Mouse (Mus musculus) myocyte (in vitro differentiated cells): Measurements from ENCODE around the gene Bet1. TPM values are rescaled to one million over a fixed set of nuclear protein-coding genes. Genes with fewer than 3 reads are reported as not detected.

Experiments
- H3K27me3 ChIP-seq: one replicate; pipeline ENCODE4 v1.6.1; 2011; ENCODE audit not compliant: control insufficient read depth, insufficient read depth, insufficient read length
- H3K36me3 ChIP-seq: one replicate; pipeline ENCODE4 v1.6.1; 2011; ENCODE audit not compliant: control insufficient read depth, insufficient read depth
- H3K4me2 ChIP-seq: one replicate; pipeline ENCODE4 v1.6.1; 2011; ENCODE audit warnings: low read depth, control low read depth
- H3K4me3 ChIP-seq: one replicate; pipeline ENCODE4 v1.5.1; 2011; ENCODE audit warnings: mild to moderate bottlenecking, control low read depth, moderate library complexity
- H3K79me2 ChIP-seq: one replicate; pipeline ENCODE4 v1.6.1; 2011; ENCODE audit not compliant: control insufficient read depth, insufficient read depth
- H3ac ChIP-seq: one replicate; pipeline ENCODE4 v1.6.1; 2011; ENCODE audit not compliant: control insufficient read depth, insufficient read length
- CEBPB ChIP-seq: IDR thresholded peaks from 2 replicates; pipeline ENCODE4 v1.6.1; 2011; ENCODE audit warnings: mild to moderate bottlenecking, moderate library complexity; ENCODE audit not compliant: poor library complexity, insufficient read depth, severe bottlenecking
- E2F4 ChIP-seq: IDR thresholded peaks from one replicate; pipeline ENCODE4 v1.6.1; 2011; ENCODE audit warnings: mild to moderate bottlenecking, control low read depth, moderate library complexity; ENCODE audit not compliant: insufficient read depth
- MAX ChIP-seq: IDR thresholded peaks from one replicate; pipeline ENCODE4 v1.6.1; 2011; ENCODE audit warnings: low read depth, mild to moderate bottlenecking, control low read depth
- MYOD1 ChIP-seq, 3 experiments: IDR thresholded peaks; one replicate each; pipeline ENCODE4 v1.6.1; 2011; ENCODE audit warnings: control low read depth in 2 of 3, low read depth in 2 of 3, mild to moderate bottlenecking in 2 of 3, moderate library complexity in 1 of 3; ENCODE audit not compliant: insufficient read length in 2 of 3, control insufficient read depth in 1 of 3
- MYOG ChIP-seq, 3 experiments: IDR thresholded peaks; one replicate each; pipeline ENCODE4 v1.6.1; 2011; ENCODE audit warnings: control low read depth in 2 of 3, low read depth in 2 of 3, mild to moderate bottlenecking in 2 of 3; ENCODE audit not compliant: insufficient read length in 2 of 3, control insufficient read depth in 1 of 3, insufficient read depth in 1 of 3
- POLR2A ChIP-seq: IDR thresholded peaks from one replicate; pipeline ENCODE4 v1.6.1; 2011; ENCODE audit warnings: low read depth, mild to moderate bottlenecking, control low read depth, moderate library complexity; ENCODE audit not compliant: insufficient read length
- POLR2AphosphoS2 ChIP-seq: IDR thresholded peaks from one replicate; pipeline ENCODE4 v1.6.1; 2011; ENCODE audit warnings: low read depth, control low read depth; ENCODE audit not compliant: insufficient read length
- REST ChIP-seq: IDR thresholded peaks from one replicate; pipeline ENCODE4 v1.6.1; 2011; ENCODE audit warnings: mild to moderate bottlenecking, control low read depth, moderate library complexity; ENCODE audit not compliant: insufficient read depth, insufficient read length
- SRF ChIP-seq: IDR thresholded peaks from one replicate; pipeline ENCODE4 v1.6.1; 2011; ENCODE audit warnings: low read depth; ENCODE audit not compliant: control insufficient read depth, insufficient read length
- TCF12 ChIP-seq: IDR thresholded peaks from one replicate; pipeline ENCODE4 v1.6.1; 2011; ENCODE audit warnings: mild to moderate bottlenecking, control low read depth; ENCODE audit not compliant: poor library complexity, insufficient read depth, severe bottlenecking
- TCF3 ChIP-seq: IDR thresholded peaks from one replicate; pipeline ENCODE4 v1.6.1; 2011; ENCODE audit warnings: low read depth, control low read depth; ENCODE audit not compliant: insufficient read length
- USF1 ChIP-seq: IDR thresholded peaks from one replicate; pipeline ENCODE4 v1.6.1; 2011; ENCODE audit warnings: low read depth, mild to moderate bottlenecking, control low read depth, moderate library complexity
- polyA plus RNA-seq: library from polyadenylated mRNA; unstranded; fragments of >200 nt; fragmentation: generic; extraction: Trizol; gene quantifications from one replicate; pipeline ENCODE4 v1.2.1, GENCODE M21; 2012; ENCODE audit warnings: missing spikeins

Bet1 gene
- polyA plus RNA-seq = 23.6 TPM

DNA sequence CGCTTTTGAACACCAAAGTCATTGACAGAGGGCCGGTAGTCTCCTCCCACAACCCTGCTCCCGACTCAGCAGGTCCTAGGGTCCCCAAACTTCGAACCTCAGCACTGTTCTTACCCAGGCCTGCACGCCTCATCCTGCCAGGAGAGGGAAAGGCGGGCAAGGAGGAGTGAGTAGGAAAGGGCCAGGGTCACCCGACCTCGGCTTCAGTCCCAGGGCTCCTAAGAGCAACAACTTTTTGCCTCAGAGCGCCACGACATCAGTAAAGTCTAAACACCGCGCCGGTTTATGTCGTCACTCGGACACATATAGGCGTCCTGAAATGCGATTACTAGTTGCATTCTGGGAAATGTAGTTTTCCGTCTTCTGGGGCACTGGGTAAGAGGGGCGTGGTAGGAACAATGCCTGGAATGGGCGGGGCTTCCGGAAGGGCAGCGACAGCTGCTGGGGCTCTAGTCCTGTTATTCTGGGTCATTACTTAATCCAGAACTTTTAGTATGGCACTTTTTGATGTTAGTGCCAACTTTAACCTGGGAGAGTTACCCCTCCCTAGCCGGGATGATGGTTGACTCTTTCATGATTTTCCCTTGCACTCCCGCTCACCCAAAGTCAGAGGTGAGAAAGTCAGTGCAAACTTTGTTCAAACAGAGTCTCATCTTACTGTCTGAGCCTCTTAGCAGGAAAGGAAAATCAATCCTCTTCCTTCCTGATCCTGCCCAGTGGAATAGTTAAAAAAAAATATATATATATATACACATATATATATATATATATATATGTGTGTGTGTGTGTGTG, at the start of gene Bet1:
Gene Bet1 (minus strand): TSS at position 310 of the 792 bp plus-strand sequence.
- Histone ChIP-seq H3K36me3 (no peaks in the 10 kb centered on the region), H3K79me2 (peaks cover 8% of the 10 kb centered on the region), H3K4me2 (peak within 1 kb of the TSS; percentile 91), H3K4me3 (peak within 1 kb of the TSS; percentile 30), H3ac (peak within 1 kb of the TSS; percentile 57), H3K27me3 (no peaks in the 10 kb centered on the region)
- TF ChIP-seq MAX = no peak
- TF ChIP-seq POLR2A = peak; percentile 54
- TF ChIP-seq POLR2AphosphoS2 = no peak
- no peak for TF ChIP-seq CEBPB
- no peak for TF ChIP-seq REST
- TF ChIP-seq TCF3 = no peak
- TF ChIP-seq USF1 = no peak
- TF ChIP-seq MYOG (IDR thresholded peaks at IDR 0.05; ENCODE audit: control insufficient read depth in 1 of 3, insufficient read depth in 1 of 3, insufficient read length in 2 of 3, low read depth in 2 of 3) = peak in 2 of 3 experiments; percentile 74 to 81
- peak; percentile 83 for TF ChIP-seq SRF
- TF ChIP-seq TCF12 = peak; percentile 58
- peak; percentile 21 for TF ChIP-seq E2F4
- peak; percentile 97 to 99 (median 98) for TF ChIP-seq MYOD1 (IDR thresholded peaks at IDR 0.05; ENCODE audit: control insufficient read depth in 1 of 3, insufficient read length in 2 of 3, low read depth in 2 of 3)

DNA sequence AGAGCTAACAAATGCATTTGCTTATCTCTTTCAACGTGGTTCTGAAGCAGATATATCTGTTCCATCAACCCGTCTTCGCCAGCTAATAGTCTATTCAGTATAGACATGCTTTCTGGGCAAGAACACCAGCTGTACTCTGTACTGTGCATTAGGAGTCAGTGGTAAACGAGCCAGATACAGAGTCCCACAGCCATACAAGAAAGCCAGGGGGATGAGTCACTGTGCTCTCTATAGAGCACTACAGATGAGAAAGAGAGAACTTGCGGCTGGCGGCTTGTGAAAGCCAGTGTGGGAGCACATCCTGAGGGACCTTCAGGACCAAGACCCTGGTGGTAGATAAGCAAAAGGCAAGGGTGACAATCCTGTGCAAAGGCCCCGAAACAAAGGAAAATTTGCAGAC, 45.5 kb upstream of the Bet1 start:
- Histone ChIP-seq H3ac (no peak overlapping the region), H3K36me3 (no peaks in the 10 kb centered on the region), H3K4me2 (no peak overlapping the region), H3K27me3 (no peaks in the 10 kb centered on the region), H3K79me2 (no peaks in the 10 kb centered on the region), H3K4me3 (no peak overlapping the region)
- TF ChIP-seq SRF (no peak), MAX (no peak), E2F4 (no peak), TCF3 (no peak)

DNA sequence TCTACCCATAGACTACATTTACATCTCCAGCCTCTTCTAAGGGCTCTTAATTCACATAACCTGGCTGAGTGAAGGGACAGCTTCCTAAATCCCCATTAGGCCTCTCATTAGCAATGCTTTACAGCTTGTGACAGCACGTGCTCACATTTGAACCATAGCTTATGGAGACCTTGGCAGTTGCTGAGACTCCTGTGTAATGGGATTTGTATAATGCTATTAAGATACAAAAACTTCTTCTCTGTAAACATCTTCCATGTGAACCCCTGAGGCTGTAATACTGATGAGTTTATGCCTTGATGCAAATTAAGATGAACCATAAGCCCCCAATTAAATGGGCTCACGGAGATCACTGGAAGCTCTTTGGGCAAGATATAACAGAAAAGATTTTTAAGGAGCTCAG, 44.4 kb upstream of the Bet1 start:
- TF ChIP-seq MYOD1 (IDR thresholded peaks at IDR 0.05; ENCODE audit: control insufficient read depth in 1 of 3, insufficient read length in 2 of 3, low read depth in 2 of 3) (no peak), CEBPB (no peak), TCF12 (no peak), POLR2AphosphoS2 (no peak), USF1 (no peak), REST (no peak), SRF (no peak), MAX (no peak), MYOG (IDR thresholded peaks at IDR 0.05; ENCODE audit: control insufficient read depth in 1 of 3, insufficient read depth in 1 of 3, insufficient read length in 2 of 3, low read depth in 2 of 3) (no peak), E2F4 (no peak), POLR2A (no peak), TCF3 (no peak)
- Histone ChIP-seq H3K27me3 (no peaks in the 10 kb centered on the region), H3K4me2 (no peak overlapping the region), H3K4me3 (no peak overlapping the region), H3K36me3 (no peaks in the 10 kb centered on the region), H3K79me2 (no peaks in the 10 kb centered on the region), H3ac (no peak overlapping the region)

DNA sequence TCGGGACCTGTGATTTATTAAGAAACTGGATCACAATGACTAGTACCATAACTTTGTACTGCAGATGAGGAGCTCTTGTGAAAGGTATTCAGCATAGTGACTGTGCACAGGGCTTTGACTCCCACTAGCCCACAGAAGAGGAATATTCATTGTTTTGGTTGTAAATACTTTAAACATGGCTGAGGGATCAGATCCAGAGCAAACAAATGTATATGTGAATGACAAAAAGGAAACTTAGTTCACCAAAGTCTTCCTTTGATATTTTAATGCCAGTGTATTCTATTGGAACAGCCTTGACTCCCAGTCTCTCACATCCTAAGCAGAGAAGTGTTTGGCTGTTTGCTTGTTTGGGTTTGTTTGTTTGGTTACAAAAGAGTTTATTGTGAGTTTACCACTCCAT, 31.8 kb upstream of the Bet1 start:
- H3K27me3 ChIP-seq = no peaks in the 10 kb centered on the region
- H3K36me3 ChIP-seq = no peaks in the 10 kb centered on the region
- H3K79me2 ChIP-seq = no peaks in the 10 kb centered on the region
- H3K4me2 ChIP-seq = no peak overlapping the region
- TF ChIP-seq USF1 = no peak
- TF ChIP-seq MYOG (IDR thresholded peaks at IDR 0.05; ENCODE audit: control insufficient read depth in 1 of 3, insufficient read depth in 1 of 3, insufficient read length in 2 of 3, low read depth in 2 of 3) = no peak
- no peak for TF ChIP-seq MYOD1 (IDR thresholded peaks at IDR 0.05; ENCODE audit: control insufficient read depth in 1 of 3, insufficient read length in 2 of 3, low read depth in 2 of 3)
- TF ChIP-seq SRF = no peak
- no peak for TF ChIP-seq MAX
- no peak for TF ChIP-seq REST
- TF ChIP-seq CEBPB = no peak
- no peak overlapping the region for H3ac ChIP-seq
- H3K4me3 ChIP-seq = no peak overlapping the region

DNA sequence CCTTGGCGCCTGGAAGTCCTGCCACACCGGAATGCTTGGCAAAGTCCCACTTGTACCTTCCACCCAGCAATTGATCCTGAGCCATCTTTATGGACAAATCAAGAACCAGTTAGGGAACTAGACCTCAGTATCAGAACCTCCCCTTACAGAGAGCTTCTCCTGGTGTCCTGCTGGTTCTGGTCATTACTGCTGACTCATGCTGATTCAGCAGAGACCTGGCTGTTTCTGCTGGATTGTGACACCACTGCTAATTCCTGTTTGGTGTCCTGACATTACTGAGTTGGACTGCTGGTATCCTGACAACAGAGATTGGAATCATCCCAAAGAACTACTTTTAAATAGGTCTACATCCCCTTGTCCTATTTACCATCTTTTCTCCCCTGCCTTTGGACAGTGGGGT, 3.7 kb upstream of the Bet1 start:
- no peaks in the 10 kb centered on the region for H3K27me3 ChIP-seq
- H3ac ChIP-seq = no peak overlapping the region
- H3K79me2 ChIP-seq = peaks cover 8% of the 10 kb centered on the region
- H3K4me2 ChIP-seq = no peak overlapping the region
- H3K36me3 ChIP-seq = no peaks in the 10 kb centered on the region
- H3K4me3 ChIP-seq = no peak overlapping the region
- TF ChIP-seq E2F4 (no peak), SRF (no peak), CEBPB (no peak), REST (no peak), TCF3 (no peak), MYOG (IDR thresholded peaks at IDR 0.05; ENCODE audit: control insufficient read depth in 1 of 3, insufficient read depth in 1 of 3, insufficient read length in 2 of 3, low read depth in 2 of 3) (no peak), USF1 (no peak), POLR2AphosphoS2 (no peak), MYOD1 (IDR thresholded peaks at IDR 0.05; ENCODE audit: control insufficient read depth in 1 of 3, insufficient read length in 2 of 3, low read depth in 2 of 3) (no peak), MAX (no peak)
